Mouse (Mus musculus) retina, postnatal 1 day (tissue): ENCODE results near the gene Elfn2.
A peak's percentile ranks its signal among the peaks of the same experiment; 100 is the strongest.

Experiments used
- DNase-seq: peaks from one replicate; pipeline ENCODE4 v3.0.0-alpha.2; 2012

Elfn2 gene

DNA sequence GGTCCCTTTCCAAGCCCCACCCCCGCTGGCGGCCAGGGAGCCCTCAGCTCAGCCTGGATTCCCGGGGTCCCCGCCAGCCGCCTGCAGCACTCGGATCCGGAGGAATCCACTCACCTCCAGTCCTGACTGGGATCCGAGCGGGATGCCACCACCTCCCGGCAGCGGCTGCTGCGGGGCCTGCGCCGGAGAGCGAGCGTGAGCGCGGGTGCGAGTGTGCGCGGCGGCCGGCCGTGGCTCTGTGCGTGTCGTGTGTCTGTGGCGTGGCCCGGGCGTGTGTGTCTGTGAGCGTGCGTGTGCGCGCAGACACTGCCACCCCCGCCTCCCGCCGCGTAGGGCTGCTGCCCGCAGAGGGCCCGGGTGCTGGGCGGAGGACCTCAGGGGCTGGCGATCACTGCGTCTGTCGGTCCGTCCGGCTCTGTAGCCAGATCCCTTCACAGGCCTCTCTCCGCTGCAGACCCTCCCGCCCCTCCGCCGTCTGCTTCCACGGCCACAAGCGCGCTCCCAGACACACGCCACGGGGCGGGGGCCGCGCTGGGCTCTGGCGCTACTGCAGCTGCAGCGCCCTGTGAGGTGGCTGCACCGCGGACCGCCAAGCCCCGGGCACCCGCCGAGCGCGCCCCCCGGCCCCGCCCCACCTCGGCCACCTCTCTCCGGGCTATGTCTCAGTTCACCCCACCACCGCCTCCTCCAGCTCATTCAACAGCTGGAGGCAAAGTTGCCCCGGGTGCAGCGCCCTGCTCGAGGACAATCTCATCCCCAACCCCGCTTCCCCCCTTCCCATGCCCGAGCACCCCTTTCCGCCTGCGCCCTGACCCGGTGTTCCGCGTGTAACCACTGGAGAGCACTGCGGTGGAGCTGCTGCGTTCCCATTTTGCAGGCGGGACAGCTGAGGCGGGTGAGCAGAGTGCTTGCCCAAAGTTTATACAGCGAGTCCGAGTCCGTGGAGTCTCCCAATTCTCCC lies at the start of gene Elfn2:
Elfn2 (minus strand) TSS at position 482 of the 961 bp plus-strand sequence.
- peak; percentile 69 for DNase-seq

DNA sequence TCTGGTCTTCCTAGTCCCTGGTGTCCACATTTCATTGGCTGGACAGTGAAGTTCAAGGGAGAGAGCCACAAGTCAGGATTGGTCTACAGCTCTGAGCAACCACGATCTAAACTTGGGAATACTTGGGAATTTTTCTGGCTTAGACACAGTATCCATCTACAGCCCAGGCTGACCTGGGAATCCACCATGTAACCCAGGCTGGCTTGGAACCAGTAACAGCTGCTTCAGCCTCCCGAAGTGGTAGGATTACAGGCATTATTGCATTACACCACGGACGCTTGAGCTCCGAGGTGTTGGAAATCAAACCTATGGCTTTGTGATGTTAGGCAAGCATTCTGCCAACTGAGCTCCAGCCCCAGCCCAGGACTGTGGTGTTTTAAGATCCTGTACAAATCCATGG lies 45.1 kb upstream of the Elfn2 start:
- DNase-seq, result peak; percentile 59

DNA sequence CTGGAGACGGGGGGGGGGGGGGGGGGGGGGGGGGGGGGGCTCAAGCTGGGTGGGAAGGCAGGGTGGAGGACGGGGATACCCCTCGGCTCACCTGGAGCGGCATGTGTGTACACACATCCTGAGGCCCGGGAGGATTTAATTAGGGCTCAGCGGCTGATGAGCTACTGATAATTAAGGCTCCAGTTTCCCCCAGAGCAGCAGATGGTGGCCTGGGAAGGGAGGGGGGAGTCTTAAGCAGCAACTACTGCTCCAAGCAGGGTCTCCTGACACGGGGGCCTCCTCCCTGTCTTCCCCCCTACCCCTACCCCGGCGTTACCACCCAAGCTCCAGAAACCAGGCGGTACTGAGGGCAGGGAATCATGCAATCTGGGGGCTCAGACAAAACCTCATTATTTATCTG lies 44.6 kb upstream of the Elfn2 start:
- DNase-seq, result peak; percentile 91

DNA sequence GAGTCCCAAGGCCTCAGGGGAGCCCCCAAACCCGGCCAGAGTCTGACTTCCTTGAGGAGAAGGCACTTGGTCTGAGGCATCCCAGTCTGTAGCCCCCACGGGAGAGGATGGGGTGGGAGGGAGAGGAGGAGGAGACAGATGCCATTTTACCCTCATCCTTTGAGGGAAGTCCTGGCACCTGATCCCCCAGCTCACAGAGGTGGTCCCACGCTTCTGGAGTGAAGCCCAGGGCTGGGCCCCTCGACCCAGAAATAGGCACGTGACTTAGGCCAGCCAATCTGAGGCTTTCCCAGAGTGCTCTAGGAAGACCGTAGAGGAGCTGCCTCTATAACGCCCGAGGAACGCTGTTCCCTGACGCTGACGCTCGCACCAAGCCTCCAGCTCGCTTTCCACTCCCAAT lies 42.5 kb upstream of the Elfn2 start:
- no peak for DNase-seq

DNA sequence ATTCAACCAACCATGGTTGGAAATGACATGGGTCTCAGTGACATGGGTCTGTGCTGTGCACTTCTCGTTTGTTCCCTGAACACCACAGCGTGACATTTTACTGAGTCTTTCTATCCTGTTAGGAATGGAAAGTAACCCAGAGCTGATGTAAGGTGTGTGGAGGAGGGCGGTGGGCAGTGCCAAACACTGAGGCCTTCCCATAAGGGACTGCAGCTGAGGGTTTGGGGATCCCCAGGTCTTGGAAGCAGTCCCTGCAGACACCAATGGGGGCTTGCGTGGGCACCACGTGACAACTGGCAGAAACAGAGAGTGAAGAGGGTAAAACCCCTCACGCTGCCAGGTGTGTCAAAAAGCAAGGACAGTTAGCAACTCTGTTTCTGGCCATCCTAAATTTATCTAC lies 39.6 kb upstream of the Elfn2 start:
- no peak for DNase-seq

DNA sequence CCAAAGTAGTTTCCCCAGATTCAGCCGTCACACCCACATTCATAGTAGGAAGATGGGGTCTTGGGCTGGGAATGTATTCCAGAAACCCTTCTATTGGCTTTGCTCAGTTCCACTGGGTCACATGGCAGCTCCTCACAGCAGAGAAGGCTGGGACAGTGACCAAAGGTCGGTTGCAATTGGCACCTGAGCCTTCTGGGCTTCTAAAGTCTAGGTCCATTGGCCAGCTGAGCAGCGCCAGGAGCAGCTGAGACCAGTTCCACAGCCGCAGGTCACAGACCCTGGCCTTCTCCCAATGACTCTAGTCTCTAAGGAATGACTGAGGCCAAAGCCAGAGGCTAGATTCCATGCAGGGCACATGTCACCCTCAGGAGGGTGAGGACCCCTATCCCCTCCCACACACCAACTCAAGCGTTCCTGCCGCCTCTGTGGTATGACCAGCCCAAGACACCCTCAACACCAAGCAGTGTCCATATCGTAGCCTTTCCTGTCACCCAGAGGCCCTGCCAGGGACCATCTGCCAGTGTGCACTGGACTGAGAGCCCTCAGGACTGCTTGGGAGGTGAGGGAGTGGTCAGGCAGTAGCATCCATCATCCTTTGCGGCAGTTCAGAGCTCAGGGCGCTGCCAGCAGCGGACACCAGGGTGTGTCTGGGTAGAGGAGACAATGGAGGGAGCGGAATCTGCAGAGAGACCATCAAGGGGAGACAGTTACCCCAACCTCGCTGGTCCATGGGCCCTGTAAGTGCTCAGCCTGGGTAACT lies 37.6 kb upstream of the Elfn2 start:
- DNase-seq, result no peak

DNA sequence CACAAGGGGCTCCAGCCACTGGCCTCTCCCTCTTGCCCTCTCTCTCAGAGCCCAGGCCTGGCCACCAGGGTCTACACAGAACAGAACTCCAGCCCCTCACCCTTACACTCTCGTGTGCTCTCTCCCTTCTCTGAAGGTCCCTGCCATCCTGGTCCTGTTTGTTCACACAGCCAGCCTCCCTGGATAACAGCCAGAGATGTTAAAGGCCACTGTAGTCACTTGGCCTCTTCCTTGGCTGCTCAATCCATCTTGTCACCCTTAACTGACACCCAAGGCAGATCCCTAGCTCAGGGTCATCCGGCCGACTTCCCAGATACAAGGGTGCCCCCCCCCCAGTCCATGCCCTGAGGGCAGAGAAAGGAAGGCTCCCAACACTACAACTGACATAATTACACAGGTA lies 36.7 kb upstream of the Elfn2 start:
- no peak for DNase-seq

DNA sequence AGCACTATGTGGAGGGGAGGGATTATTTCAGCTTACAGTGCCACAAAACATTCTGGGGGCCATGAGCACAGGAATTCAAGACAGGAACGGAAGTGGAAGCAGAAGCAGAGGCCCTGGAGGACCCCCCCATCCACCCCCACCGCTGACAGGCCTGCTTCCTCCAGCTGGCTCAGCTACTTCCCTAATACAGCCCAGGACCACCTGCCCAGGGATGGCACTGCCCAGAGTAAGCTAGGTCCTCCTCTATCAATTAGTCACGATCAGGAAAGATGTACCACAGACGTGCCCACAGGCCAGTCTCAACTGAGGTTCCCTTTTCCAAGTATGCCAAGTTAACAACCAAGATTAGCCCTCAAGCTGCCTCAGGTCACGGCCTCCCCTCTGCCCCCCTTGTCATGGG lies 35.6 kb upstream of the Elfn2 start:
- DNase-seq, result no peak

DNA sequence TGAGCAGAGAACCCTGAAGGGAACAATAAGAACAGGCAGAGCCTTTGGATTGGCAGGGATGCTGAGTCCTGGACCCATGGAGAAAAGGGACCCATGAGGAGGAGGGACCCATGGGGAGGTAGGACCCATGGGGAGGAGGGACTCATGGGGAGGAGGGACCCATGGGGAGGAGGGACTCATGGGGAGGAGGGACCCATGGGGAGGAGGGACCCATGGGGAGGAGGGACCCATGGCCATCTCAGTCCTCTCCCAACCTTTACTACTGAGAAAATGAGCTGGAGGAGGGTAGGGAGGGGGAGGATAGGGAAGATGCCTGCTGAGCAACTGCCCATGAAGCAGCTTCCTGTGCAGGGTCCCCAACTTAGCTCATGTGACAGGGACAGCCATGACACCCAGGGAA lies 34.4 kb upstream of the Elfn2 start:
- DNase-seq, result no peak

DNA sequence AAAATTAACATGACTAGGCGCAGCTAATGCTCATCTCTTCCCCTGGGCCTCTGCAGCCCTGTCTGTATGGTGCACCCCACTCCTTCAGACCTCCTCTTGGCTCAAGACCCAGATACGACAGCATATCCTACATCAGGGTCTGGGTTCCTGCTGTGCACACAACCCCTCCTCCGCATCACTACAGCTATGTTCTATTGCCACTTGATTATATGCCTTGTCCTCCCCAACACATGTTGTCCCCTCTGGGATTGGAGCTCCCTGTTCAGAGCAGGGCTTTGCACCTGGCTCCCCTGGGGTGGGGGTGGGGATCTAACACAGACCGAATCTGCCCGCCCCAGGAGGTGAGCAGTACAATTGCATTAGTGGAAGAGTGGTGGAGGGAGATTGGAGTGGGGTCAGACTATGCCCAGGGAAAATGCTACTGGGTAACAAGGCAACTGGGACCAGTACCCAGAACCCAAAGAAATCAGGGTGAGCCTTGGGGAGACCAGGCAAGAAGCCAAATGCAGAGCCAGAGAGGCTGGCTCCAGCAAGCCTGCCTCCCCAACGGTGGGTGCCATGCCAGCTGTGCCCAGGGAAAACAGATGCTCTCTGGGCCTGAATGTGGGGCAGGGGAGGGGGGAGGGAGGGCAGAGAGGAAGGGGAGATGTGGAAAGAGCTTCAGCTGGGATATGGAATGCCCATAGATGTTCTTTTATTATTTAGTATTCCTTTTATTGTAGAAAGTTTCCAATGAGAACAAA lies 32.2 kb upstream of the Elfn2 start:
- peak; percentile 72 for DNase-seq

DNA sequence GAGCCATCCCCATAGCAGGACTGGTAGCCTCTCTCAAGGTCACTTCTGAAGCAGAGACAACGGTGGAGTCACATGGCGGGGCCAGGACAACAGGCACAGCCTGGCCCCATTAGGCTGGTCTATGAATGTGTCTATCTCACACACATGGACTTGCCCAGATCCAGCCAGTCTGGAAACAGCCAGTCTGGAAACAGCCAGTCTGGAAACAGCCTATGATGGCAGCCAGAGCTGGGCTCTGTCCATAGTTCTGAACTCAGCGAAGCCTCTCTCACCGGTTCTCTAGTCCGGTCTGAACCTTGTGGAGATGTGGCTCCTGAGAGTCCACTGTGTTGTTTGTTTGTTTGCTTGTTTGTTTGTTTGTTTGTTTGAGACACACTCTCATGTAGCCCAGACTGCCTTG lies 31.3 kb upstream of the Elfn2 start:
- no peak for DNase-seq

DNA sequence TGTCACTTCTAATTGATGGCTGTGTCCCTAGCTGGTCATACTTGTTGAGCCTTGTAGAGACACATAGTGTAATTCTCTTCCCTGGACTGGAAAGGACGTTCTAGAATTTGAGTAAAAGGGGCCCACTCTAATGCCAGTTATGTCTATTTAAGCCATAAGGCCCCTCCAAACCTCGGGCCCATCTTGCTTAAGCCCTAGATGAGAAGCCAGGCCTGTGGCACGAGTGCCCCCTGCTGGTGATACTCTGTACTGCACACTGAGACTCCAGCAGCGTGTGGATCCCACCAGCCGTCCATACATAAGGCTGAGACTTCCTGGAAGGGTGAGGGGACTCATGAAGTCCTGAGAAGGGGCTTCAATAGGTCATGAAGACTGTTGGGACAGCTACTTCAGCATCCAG lies 25.6 kb upstream of the Elfn2 start:
- DNase-seq, result peak; percentile 85

DNA sequence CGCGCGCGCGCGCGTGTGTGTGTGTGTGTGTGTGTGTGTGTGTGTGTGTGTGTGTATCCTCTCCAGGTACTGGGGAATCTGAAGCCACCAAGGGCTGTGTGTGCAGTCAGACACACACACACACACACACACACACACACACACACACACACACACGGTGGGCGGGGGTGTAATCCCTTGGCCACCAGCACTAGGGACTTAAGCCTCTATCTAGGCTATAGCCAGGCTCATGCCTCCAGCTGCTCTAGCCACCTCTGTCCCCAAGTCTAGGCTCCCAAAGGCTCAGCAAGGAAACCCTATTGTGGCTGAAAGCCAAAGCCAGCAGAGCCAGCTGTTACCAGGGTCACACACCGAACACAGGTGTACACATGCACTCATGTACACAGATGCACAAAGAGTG lies 24.3 kb upstream of the Elfn2 start:
- DNase-seq, result peak; percentile 83

DNA sequence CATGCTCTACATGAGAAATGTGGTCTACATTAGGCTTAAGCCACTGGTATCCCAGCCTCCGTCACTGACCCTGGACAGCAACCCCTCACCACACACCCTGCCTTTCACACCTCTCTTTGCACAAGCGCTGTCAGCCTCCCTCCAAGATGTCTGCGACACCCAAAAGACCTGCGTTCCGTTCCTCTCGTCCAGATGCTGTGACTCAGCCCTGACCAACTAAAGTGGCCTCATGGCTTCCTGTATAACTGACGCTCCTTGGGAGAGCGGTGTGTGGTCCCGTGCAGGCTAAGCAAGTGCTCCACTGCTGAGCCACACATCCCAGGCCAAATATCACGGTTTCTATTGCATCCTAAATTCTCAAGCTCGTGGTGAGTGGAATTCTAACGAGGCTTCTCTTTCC lies 22.1 kb upstream of the Elfn2 start:
- DNase-seq, result no peak

DNA sequence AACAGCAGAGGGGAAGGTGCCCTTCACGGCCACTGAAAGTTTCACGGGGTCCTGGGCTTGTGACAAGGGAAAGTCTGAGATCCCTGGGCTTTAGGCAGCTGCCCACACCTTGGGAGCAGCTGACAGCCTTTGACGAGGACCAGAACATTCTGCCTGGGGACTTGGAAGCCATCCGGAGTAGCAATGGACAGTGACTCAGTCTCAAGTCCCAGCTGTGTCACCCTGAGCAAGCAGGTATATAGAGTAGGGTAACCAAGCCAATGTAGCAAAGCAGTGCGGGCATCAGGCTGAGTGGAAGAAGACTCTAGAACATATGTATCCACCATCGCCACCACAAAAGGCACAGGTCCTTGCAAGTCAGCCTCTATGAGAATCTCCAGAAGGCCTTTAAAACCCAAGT lies 18.6 kb upstream of the Elfn2 start:
- DNase-seq, result no peak

DNA sequence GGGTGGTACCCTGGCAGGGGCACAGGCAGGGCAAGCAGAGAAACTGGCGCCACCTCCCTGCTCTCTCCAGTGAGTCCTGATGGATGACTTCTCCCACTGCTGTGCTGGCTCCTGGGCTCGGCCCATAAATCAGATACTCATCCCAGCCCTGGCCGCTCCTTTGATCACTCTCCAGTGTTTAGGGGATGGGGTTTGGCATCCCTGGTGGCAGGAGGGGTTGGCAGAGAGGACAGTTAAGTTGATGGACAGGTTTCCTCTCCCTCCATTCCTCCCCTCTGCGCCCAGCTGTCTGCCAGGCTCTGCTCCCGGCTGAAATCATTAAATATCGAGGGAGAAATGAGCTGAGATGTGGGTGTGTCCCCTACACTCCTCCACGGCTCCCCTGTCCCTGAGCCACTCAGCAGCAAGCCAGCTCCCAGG lies 18.1 kb upstream of the Elfn2 start:
- DNase-seq, result no peak

DNA sequence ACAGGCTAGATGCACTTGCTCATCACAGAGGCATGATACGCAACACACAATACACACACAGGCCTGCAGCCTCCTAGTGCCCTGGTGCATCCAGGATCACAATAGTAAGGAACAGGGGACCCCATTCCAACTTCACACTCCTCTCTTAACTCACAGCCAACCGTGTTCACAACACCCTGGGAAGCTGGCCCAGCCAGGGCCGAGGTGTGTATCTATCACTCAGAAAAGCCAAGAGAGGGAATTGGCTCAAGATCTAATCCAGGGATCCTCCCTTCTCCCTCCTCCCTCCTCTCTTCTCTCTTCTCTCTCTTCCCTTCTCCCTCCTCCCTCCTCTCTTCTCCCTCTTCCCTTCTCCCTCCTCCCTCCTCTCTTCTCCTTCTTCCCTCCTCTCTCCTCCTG lies 17.6 kb upstream of the Elfn2 start:
- no peak for DNase-seq

DNA sequence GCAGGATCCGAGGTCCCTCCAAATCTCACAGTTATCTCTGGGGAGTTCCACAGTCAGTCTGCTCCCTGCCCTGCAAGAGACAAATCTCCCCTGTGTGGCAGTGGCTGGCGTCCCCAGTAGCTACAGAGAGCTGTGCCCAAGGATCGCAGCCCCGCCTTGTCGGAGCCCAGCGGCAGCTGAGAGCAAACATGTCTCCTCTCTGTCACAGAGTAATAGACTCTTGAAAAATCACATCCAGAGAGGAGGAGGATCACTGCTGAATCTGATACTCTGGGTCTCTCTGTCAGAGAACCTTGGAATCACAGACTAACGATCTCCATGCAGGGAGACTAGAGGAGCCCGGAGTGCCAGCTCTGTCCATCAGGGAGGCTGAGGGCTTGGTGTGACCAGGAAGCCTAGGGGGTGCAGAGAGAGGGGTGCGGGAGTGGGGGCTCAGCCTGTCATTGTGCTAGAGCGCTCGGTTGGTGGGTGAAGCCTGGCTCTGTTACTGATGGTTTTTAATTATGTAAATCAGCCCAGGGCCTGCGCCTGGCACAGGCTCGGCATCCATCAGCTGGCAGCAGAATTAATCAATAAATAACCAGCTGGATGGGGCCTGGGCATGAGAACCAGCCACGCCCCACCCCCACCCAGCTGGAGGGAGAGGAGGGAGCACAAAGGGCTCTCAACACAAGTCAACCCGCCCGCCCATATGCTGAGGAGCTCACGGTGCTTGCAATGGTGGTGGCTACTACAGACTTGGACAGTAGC lies 17.0 kb upstream of the Elfn2 start:
- peak; percentile 78 for DNase-seq

DNA sequence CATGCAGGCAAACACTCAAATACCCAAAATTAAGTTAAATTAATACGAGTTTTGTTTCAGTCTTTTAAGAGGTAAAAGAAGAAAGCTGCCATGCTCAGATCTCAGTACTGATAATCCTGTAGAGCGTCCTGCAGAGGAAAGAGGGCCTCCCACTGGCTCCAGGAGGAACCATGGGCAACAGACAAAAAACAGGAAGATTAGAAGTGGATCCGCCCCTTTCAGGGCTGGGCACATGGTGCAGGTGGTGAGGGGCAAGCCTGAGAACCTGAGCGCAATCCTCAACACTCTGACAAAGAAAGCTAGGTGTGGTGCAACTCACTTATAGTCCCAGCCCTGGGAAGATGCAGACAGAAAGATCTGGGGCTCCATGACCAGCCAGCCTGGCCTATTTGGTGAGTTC lies 13.3 kb upstream of the Elfn2 start:
- DNase-seq, result no peak

DNA sequence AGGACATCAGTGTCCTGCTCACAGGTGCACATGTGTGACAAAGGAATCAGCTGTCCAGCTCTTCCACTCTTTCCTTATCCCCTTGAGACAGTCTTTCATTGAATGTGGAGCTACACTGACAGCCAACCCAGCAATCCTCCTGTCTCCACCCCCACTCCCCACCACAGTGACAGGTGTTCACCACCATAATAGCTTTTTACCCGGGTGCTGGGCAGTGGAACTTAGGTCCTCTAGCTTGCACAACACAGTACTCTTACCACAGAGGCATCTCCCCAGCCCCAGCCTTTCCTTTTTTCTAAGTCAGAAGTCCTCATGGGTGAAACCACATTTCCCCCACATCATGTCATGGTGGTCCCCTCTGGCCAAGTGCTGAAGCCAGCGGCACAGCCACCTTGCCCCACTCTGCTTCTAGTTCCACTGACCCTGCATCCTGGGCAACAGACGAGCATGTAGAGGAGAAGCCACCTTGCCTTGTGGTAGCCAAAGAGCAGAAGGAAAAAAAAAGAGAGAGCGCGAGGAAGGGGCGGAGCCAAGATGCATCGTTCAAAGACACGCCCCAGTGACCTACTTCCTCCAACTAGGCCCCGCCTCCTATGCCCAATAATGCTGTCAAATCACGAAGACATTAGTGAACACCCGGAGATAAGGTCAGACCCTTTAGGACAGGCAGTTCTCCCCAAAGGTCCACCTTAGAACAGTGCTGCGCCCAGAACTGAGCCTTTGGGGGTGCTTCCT lies 11.9 kb upstream of the Elfn2 start:
- no peak for DNase-seq

DNA sequence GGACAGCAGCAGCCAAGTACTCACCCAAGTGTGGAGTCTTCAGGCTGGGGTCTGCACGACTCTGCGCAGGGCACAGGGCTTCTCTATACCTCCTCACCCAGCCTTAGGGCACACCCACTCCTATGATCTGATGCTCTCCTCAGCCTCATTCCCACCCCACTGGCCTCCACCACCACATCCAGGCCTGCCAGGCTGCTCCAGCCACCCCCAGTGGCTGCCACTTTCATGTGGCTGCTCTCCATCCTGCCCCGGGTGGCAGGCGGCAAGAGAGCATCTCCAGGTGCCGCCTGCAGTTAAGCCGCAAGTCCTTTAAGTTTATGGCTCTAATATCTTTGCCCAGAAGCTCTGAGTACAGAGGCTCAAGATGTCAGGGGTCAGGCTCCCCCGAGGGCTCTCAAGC lies 8.1 kb upstream of the Elfn2 start:
- no peak for DNase-seq

DNA sequence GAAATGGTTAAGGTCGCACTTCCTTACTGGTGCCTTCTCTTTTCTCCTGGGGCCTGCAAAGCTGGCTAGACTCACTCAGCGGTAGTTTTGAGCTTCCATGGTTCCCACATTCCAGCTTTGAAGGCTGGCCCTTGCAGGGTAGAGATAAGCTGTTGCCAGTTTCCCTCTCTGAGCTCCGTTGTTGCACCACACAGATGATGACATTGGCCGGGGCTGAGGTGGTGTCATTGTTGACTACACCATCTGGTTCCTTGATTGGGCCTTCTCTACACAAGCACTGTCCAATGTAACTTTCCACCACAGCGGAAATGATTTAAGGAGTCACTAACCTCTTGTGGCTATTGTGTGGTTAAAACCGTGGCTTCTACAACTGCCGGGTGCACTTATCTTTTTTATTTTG lies 2.0 kb upstream of the Elfn2 start:
- no peak for DNase-seq
